Mouse (Mus musculus) midbrain, embryonic 11.5 days (tissue): Measurements from ENCODE around the gene Cox6b1. TPM values are rescaled to one million over a fixed set of nuclear protein-coding genes. Genes with fewer than 3 reads are reported as not detected.

Experiments used
- ATAC-seq: fragments of 200-750 bp; cut with Nextera tagmentation; 2 replicates; pipeline ENCODE4 v1.8.0; 2017; ENCODE audit warnings: moderate TSS enrichment, moderate library complexity; ENCODE audit not compliant: low FRiP score
- DNase-seq: peaks from one replicate; pipeline ENCODE4 v3.0.0; 2015; ENCODE audit warnings: low spot score; ENCODE audit errors: missing footprints
- H3K27ac ChIP-seq: fragments of 300-500 bp; sonication (generic); 2 replicates; pipeline ENCODE4 v1.5.1; 2014; ENCODE audit warnings: low read depth, low read length
- H3K27me3 ChIP-seq: fragments of 300-500 bp; sonication (generic); 2 replicates; pipeline ENCODE4 v1.6.1; 2014; ENCODE audit warnings: mild to moderate bottlenecking, low read length, moderate library complexity, mixed read lengths; ENCODE audit not compliant: control insufficient read depth, insufficient read depth
- H3K36me3 ChIP-seq: fragments of 300-500 bp; sonication (generic); 2 replicates; pipeline ENCODE4 v1.6.1; 2014; ENCODE audit warnings: mild to moderate bottlenecking, low read length, moderate library complexity, mixed read lengths; ENCODE audit not compliant: control insufficient read depth, insufficient read depth
- H3K4me1 ChIP-seq: fragments of 300-500 bp; sonication (generic); 2 replicates; pipeline ENCODE4 v1.6.1; 2014; ENCODE audit warnings: low read length; ENCODE audit not compliant: control insufficient read depth, insufficient read depth
- H3K4me2 ChIP-seq: fragments of 300-500 bp; sonication (generic); 2 replicates; pipeline ENCODE4 v1.6.1; 2014; ENCODE audit warnings: mild to moderate bottlenecking, moderate library complexity
- H3K4me3 ChIP-seq: fragments of 300-500 bp; sonication (generic); 2 replicates; pipeline ENCODE4 v1.5.1; 2014; ENCODE audit warnings: low read depth, low read length
- H3K9ac ChIP-seq: fragments of 300-500 bp; sonication (generic); 2 replicates; pipeline ENCODE4 v1.6.1; 2014; ENCODE audit warnings: low read length
- H3K9me3 ChIP-seq: fragments of 300-500 bp; sonication (generic); 2 replicates; pipeline ENCODE4 v1.6.1; 2016; ENCODE audit warnings: low read length; ENCODE audit not compliant: control insufficient read depth
- WGBS: fragments of 180-500 bp; shearing (Covaris S2); extraction: QIAGEN DNeasy Blood & Tissue Kit; methylation state at CpG from one replicate; pipeline ENCODE4 v1.1.7; 2014; 5-methylcytosine and 5-hydroxymethylcytosine counted together
- polyA plus RNA-seq: library from polyadenylated mRNA; unstranded; fragments of >200 nt; fragmentation: Nextera tagmentation; extraction: Ambion mirVana; gene quantifications from 2 replicates; pipeline ENCODE4 v1.2.1, GENCODE M21; 2014

Gene Cox6b1
- polyA plus RNA-seq, 1 experiment from 2014 or later: 791 TPM

- ATAC-seq (peak; percentile 42; the same call in 1 of the 2 replicates), DNase-seq (peak; percentile 93)
- Histone ChIP-seq H3K36me3 (peaks cover 7% of the 10 kb centered on the region; the same call in 1 of the 2 replicates), H3K9me3 (no peaks in the 10 kb centered on the region), H3K9ac (no peak overlapping the region), H3K27ac (no peak overlapping the region), H3K27me3 (no peaks in the 10 kb centered on the region), H3K4me1 (no peaks in the 10 kb centered on the region), H3K4me3 (no peak overlapping the region), H3K4me2 (no peak overlapping the region)
- 24% methylated on average over 14 of the region's 14 CpGs for WGBS
Measured at GRCm38 (mm10) chr7:30613529-30614112, 12.3 kb downstream of the Cox6b1 start.

- H3K4me2 ChIP-seq: no peak within 1 kb of the TSS
- ATAC-seq (no peak), DNase-seq (no peak)
- no peaks in the 10 kb centered on the region for H3K9me3 ChIP-seq
- H3K4me1 ChIP-seq: no peaks in the 10 kb centered on the region
- H3K27me3 ChIP-seq: no peaks in the 10 kb centered on the region
- H3K4me3 ChIP-seq: no peak within 1 kb of the TSS
- no peak within 1 kb of the TSS for H3K27ac ChIP-seq
- no peak within 1 kb of the TSS for H3K9ac ChIP-seq
- 79% methylated on average over 8 of the region's 8 CpGs for WGBS
- peaks cover 7% of the 10 kb centered on the region; the same call in 1 of the 2 replicates for H3K36me3 ChIP-seq
Measured at GRCm38 (mm10) chr7:30612654-30613402, 13.1 kb downstream of the Cox6b1 start, which contains the start of gene Upk1a. Gene Upk1a (minus strand): TSS chr7:30612847.

- DNase-seq: no peak
- no peak for ATAC-seq
- no peaks in the 10 kb centered on the region for H3K4me1 ChIP-seq
- H3K36me3 ChIP-seq: no peaks in the 10 kb centered on the region
- H3K9ac ChIP-seq: no peak overlapping the region
- H3K27ac ChIP-seq: no peak overlapping the region
- no peak overlapping the region for H3K4me2 ChIP-seq
- H3K4me3 ChIP-seq: no peak overlapping the region
- 55% methylated on average over 7 of the region's 7 CpGs for WGBS
- H3K27me3 ChIP-seq: no peaks in the 10 kb centered on the region
- no peaks in the 10 kb centered on the region for H3K9me3 ChIP-seq
Measured at GRCm38 (mm10) chr7:30610043-30610442, 15.9 kb downstream of the Cox6b1 start.

DNA sequence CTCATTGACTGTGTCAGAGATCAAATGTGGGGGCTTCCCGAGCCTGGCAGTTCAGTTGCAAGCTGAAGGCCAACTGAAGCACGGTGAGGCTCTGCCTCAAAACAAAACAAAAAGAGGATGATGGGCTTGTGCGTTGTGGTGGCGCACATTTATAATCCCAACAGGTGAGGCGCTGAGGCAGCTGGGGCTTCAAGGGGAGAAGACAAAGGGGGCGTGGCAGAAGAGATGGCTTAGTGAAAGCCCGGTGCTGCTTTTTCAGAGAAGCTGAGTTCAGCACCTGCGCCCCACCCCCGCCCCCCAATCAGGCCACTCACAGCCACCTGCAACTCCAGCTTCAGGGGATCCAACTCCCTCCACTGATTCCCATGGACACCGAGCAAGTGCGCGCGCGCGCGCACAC is 17.5 kb downstream of the Cox6b1 start:
- Histone ChIP-seq H3K9ac (no peak overlapping the region), H3K4me1 (no peaks in the 10 kb centered on the region), H3K27me3 (no peaks in the 10 kb centered on the region), H3K4me3 (no peak overlapping the region), H3K36me3 (no peaks in the 10 kb centered on the region), H3K27ac (no peak overlapping the region), H3K4me2 (no peak overlapping the region), H3K9me3 (no peaks in the 10 kb centered on the region)
- WGBS: 51% methylated on average over 16 of the region's 16 CpGs
- DNase-seq: peak; percentile 47
- no peak for ATAC-seq

GRCm38 (mm10) chr7:30607706-30608309 is 18.1 kb downstream of the Cox6b1 start:
- H3K9ac ChIP-seq: no peak overlapping the region
- H3K4me1 ChIP-seq: no peaks in the 10 kb centered on the region
- no peak overlapping the region for H3K4me2 ChIP-seq
- no peak overlapping the region for H3K4me3 ChIP-seq
- ATAC-seq (0 out of 2 replicates have a peak, but pooled peaks have one; percentile 35), DNase-seq (peak; percentile 90)
- H3K27me3 ChIP-seq: no peaks in the 10 kb centered on the region
- no peaks in the 10 kb centered on the region for H3K9me3 ChIP-seq
- H3K36me3 ChIP-seq: no peaks in the 10 kb centered on the region
- H3K27ac ChIP-seq: no peak overlapping the region
- WGBS: 26% methylated on average over 8 of the region's 8 CpGs

DNA sequence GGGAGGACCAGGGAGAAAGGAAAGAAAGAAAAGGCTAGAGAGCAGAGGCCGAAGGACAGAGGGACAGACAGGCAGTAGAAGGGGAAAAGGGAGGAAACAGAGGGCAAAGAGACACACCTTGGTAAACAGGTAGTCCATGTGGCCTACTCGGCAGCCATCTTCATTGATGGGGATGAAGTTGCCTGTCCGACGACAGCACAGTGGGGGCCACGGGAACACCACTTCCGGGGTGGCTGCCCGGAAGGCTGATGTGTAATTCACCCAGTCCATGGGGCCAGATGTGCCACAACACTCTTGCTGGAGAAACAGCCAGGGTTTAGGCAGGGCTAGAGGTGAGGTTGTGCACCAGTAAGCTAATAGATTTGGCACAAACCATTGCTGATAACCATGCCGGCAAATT is 21.0 kb downstream of the Cox6b1 start:
- WGBS: 89% methylated on average over 8 of the region's 8 CpGs
- no peak for DNase-seq
- Histone ChIP-seq H3K4me1 (no peaks in the 10 kb centered on the region), H3K9ac (no peak overlapping the region), H3K4me3 (no peak overlapping the region), H3K4me2 (no peak overlapping the region), H3K27ac (no peak overlapping the region), H3K9me3 (no peaks in the 10 kb centered on the region), H3K36me3 (no peaks in the 10 kb centered on the region), H3K27me3 (no peaks in the 10 kb centered on the region)
- ATAC-seq: no peak

DNA sequence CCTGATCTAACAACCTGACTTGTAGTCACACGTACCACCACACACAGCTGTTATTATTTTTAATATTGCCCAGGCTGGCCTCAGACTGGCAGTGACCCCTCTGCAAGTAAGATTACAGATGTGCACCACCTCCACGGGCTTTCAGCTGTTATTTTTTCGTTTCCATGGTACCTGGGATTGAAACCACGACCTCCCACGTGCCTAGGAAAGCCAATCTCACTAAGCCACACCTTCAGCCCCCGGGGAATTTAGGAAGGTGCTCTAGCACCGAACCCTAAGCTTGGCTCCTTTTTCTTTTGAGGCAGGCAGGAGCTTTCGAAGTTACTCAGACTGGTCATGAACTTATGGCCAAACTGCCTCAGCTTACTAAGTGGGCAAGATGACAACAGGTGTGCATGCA is 21.5 kb downstream of the Cox6b1 start:
- Histone ChIP-seq H3K27me3 (no peaks in the 10 kb centered on the region), H3K27ac (no peak overlapping the region), H3K4me3 (no peak overlapping the region), H3K9ac (no peak overlapping the region), H3K9me3 (no peaks in the 10 kb centered on the region), H3K36me3 (no peaks in the 10 kb centered on the region), H3K4me2 (no peak overlapping the region), H3K4me1 (no peaks in the 10 kb centered on the region)
- DNase-seq (no peak), ATAC-seq (no peak)
- WGBS: 64% methylated on average over 8 of the region's 8 CpGs

- ATAC-seq (no peak), DNase-seq (peak; percentile 19)
- H3K9ac ChIP-seq: no peak overlapping the region
- no peaks in the 10 kb centered on the region for H3K9me3 ChIP-seq
- H3K36me3 ChIP-seq: no peaks in the 10 kb centered on the region
- WGBS: 50% methylated on average over 3 of the region's 3 CpGs
- H3K4me2 ChIP-seq: no peak overlapping the region
- H3K4me3 ChIP-seq: no peak overlapping the region
- H3K27ac ChIP-seq: no peak overlapping the region
- no peaks in the 10 kb centered on the region for H3K27me3 ChIP-seq
- no peaks in the 10 kb centered on the region for H3K4me1 ChIP-seq
Measured at GRCm38 (mm10) chr7:30602583-30602982, 23.4 kb downstream of the Cox6b1 start.

- ATAC-seq: no peak
- WGBS: 68% methylated on average over 7 of the region's 7 CpGs
- Histone ChIP-seq H3K4me2 (no peak overlapping the region), H3K4me1 (no peaks in the 10 kb centered on the region), H3K27ac (no peak overlapping the region), H3K36me3 (no peaks in the 10 kb centered on the region), H3K4me3 (no peak overlapping the region), H3K9me3 (no peaks in the 10 kb centered on the region), H3K27me3 (no peaks in the 10 kb centered on the region), H3K9ac (peak overlapping the region; percentile 22; the same call in 1 of the 2 replicates)
- no peak for DNase-seq
Measured at GRCm38 (mm10) chr7:30600651-30601050, 25.3 kb downstream of the Cox6b1 start.
